Mouse (Mus musculus) C3H10T1/2 (cell line): ENCODE measurements around the gene Nat8f4. TPM values are rescaled to one million over a fixed set of nuclear protein-coding genes. Genes with fewer than 3 reads are reported as not detected.

Source experiments
- polyA plus RNA-seq, 2 experiments: library from polyadenylated mRNA; unstranded; fragments of >200 nt; fragmentation: generic; extraction: Trizol; gene quantifications; one replicate each; pipeline ENCODE4 v1.2.1; 2012; ENCODE audit warnings: missing spikeins in 2 of 2

Gene Nat8f4
- 1 to 10 TPM in 1 of 2 experiments, under 1 TPM in 1; 0.04 to 1.3 TPM for polyA plus RNA-seq

DNA sequence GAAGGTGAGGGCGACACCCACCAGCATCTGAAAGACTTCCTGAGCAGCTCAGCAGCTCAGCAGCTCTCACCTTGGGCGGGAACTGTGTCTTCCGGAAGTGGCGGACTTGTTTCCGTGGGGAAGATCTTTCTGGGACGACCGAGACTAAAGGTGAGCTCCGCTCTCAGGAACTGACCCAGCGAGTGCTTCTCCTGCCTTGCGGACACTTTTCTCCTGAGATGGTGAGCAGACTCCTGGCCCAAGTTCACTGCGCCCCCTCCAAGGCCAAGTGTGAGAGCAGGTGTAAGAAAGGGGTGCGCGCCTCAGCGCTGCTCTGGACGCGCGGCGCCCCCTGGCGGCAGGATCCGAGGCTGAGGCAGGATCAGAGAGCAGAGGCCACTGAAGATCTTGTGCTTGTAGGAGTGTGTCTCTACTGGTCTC lies at the start of gene Nat8f4:
Gene Nat8f4, minus strand, starts transcription at position 243 of the 420 bp plus-strand sequence.

DNA sequence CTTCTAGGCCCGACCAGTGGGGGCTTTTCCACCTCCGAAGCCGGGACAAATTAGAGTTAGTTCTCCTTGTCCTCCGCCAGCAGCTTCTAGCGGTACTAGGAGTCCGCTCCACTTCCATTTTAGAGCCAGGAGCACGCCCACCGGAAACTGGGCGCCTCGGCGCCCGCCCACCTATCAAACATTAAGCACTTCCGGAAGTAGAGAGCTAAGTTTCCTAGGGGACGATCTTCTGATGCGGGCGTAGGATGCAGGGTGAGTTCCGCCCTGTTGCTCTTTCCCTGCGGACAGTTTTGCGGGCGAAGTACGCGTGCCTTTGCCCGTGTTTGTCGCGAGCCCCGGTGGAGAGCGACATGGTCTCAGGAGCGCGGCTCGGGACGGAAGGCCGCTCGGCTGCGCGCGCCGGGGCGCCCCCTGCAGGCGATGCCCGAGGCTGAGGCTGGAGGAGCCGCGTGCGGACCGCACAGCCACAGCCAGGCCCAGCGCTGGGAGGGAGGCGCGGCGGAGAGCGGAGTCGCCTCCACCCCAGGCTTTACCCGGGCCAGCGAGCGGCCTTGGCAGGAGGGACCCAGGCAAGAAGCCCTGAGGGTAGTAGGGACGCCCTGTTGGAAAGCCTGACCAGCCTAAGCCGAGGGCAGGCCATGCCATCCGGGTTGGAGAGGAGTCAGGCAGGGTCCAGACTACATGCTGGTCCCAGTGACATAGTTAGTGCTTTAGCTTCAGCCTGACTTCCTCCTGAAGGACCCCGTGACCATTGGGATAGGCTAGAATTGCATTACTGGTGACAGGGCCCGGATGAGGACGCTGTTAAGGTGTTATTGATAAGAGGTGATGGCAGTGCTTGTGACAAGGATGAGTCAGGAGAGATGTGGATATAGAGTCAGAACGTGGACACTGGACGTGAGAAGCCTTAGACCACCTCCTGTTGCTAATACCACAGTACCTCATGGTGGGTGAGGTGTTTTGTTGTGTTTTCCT lies 11.1 kb upstream of the Nat8f4 start, which contains the start of gene Nat8f1:
Gene Nat8f1, minus strand, starts transcription at position 149 of the 975 bp plus-strand sequence.

DNA sequence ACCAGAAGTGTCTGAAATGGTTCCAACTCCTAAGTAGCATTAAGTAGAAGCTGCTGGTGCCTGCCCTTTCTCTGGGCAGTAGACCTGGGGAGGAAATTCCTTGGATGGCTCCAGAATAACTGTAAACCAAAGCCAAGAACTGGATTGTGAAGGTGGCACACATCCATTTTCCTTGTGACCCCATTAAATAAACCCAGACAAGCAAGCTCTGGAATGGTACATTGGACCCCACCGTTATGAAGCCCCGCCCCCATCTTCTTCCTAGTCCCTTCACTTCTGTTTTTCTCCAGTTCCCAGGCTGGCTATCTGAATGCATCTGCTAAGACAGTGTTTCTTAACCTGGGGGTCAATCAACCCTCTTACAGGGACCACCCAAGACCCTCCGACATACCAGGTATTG lies 6.9 kb upstream of the Nat8f4 start, which contains the start of gene Tprkb:
Gene Tprkb, plus strand, starts transcription at position 279 of the 400 bp plus-strand sequence.

DNA sequence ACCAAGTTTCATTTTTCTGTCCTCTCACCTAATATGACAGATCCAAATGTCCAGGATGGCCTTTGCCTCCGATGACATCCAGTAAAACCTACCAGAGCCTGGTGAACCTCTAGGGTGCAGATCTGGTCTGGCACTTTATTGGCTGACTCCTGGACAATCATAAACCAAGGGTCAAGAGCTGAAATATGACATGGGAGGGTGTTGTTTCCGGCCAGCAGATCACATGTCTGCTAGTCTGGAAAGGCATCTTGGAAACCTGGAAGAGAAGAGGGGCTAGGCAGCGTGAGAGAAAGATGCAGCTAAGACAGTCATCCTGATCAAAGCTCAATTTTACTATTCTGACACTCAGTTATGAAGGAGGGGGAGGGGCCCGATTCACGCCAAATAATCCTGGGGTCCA lies 35.7 kb downstream of the Nat8f4 start, which contains the start of gene Nat8f2:
Gene Nat8f2, minus strand, starts transcription at position 153 of the 400 bp plus-strand sequence.

Other genes with a start within 250 kb of the Nat8f4 start
- gene Nat8f7, start 191.7 kb downstream of the Nat8f4 start, polyA plus RNA-seq: under 1 TPM in 1 of 2 experiments, not detected in 1; 0.28 TPM
- gene Nat8f3, start 139.1 kb downstream of the Nat8f4 start, polyA plus RNA-seq: under 1 TPM in 1 of 2 experiments, not detected in 1; 0.78 TPM
- under 1 TPM in 1 of 2 experiments, not detected in 1; 0.15 TPM for gene Nat8f6, start 83.9 kb downstream of the Nat8f4 start, polyA plus RNA-seq
- gene Nat8f5, start 83.9 kb downstream of the Nat8f4 start, polyA plus RNA-seq: under 1 TPM in 1 of 2 experiments, not detected in 1; 0.09 TPM
- gene Nat8, start 72.8 kb downstream of the Nat8f4 start, polyA plus RNA-seq: under 1 TPM in 1 of 2 experiments, not detected in 1; 0.68 TPM
- gene Nat8f2, start 35.7 kb downstream of the Nat8f4 start, polyA plus RNA-seq: not detected
- gene Tprkb, start 7.0 kb upstream of the Nat8f4 start, polyA plus RNA-seq: 10 to 100 TPM in 1 of 2 experiments, 1 to 10 TPM in 1; 4.5 to 30.4 TPM
- 10 to 100 TPM in 1 of 2 experiments, 1 to 10 TPM in 1; 1.3 to 15.0 TPM for gene Nat8f1, start 10.8 kb upstream of the Nat8f4 start, polyA plus RNA-seq
- gene Dusp11, start 56.8 kb upstream of the Nat8f4 start, polyA plus RNA-seq: 10 to 100 TPM in 1 of 2 experiments, 1 to 10 TPM in 1; 4.2 to 13.4 TPM
- gene Figla, start 111.3 kb upstream of the Nat8f4 start, polyA plus RNA-seq: not detected
- 1 to 10 TPM; 2.9 to 3.7 TPM for gene Add2, start 123.8 kb upstream of the Nat8f4 start, polyA plus RNA-seq